Mouse (Mus musculus) frontal cortex, postnatal 36 days (tissue): Measurements from ENCODE around the gene Aig1.

Source experiments
- DNase-seq, 2 experiments: peaks; one replicate each; pipeline ENCODE4 v3.0.0; 2022; ENCODE audit warnings: low spot score in 2 of 2

The Aig1 gene

DNA sequence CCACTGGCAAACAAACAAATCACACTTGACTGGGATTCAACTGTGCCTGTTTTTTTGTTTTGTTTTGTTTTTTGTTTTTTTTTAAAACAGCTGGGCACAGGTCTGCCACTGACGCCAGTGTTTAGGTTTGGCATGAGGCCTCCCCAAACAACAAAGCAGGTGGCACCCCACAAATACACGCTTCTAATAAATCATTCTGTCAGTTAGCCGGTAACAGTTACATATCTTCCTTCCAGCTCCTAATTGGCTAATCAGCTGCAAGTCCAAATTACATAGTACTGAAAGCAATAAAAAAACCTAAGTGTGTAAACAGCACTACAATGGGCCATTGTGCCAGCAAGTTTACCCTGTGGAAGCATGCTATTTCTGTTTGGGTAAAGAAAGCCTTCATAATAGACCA, 18.7 kb downstream of the Aig1 start:
- no peak for DNase-seq

DNA sequence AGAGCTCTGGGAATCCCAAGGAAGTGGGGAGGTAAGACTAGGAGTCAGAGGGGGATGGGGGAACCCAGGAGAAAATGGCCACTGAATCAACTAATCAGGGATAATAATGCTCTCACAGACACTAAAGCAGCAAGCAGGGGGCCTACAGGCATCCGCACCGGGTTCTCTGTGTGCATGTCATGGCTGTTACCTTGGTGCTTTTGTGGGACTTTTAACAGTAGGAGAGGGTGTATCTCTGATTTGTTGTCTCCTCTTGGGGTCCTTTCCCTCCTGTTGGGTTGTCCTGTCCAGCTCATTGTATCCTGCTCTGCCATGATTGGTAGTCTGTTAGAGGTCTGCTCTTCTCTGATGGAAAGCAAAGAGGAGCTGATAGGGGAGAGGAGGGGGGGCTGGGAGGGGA, 19.6 kb downstream of the Aig1 start:
- DNase-seq: no peak

DNA sequence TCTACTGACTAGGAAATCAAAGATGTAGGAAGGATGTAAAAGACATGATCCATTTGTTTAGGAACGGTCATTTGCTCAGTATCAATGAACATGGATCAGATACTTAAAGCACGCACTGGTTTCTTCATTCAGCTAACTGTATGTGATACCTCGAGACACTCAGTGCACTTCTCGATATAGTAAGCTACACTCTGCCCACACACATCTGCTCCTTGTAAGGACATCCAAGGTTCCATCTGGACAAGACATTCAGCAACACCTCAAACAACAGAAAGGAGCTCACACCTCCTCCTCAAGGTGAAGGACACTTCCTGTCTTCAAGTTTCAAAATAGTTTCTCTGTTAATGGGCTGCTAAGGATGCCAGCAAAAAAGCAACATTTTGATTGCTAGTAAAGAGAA, 23.9 kb downstream of the Aig1 start:
- peak; percentile 39 to 81 for DNase-seq

DNA sequence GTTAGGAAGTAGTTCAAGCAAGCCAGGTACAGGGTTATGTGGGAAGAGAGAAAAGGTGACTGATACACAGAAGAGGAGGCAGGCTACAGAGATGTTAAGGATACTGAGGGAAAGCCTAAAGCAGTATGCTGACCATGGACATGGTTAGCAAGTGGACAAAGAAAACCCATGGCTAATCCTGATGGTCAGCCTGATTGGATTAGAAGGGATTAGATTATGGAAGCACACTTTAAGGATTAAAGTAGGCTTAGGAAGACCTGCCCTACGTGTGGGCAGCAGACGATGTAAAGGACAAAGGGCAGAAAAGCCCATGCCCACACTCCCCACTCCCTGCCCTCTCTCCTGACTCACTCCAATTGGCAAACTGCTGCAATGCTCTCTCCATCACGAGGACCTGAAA, 25.0 kb downstream of the Aig1 start:
- no peak for DNase-seq

DNA sequence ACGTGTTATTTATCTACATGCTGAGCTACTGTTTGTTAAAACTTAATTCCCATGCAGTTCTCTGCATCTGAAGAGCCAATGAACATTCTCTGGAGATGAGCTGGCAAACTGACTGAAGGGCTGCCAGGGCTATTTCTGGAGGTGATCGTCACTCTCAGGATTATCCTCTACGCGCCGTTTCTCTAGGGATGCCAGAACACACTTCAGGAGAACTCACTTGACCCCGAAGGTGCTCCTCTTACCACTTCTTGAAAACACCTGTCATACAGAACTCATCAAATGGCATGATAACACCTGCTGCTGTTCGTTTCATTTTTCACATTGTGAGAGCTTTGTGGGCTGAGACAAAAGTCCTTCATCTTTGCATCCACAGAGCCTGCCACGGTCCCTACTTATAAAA, 25.9 kb downstream of the Aig1 start:
- peak; percentile 35 to 51 for DNase-seq

DNA sequence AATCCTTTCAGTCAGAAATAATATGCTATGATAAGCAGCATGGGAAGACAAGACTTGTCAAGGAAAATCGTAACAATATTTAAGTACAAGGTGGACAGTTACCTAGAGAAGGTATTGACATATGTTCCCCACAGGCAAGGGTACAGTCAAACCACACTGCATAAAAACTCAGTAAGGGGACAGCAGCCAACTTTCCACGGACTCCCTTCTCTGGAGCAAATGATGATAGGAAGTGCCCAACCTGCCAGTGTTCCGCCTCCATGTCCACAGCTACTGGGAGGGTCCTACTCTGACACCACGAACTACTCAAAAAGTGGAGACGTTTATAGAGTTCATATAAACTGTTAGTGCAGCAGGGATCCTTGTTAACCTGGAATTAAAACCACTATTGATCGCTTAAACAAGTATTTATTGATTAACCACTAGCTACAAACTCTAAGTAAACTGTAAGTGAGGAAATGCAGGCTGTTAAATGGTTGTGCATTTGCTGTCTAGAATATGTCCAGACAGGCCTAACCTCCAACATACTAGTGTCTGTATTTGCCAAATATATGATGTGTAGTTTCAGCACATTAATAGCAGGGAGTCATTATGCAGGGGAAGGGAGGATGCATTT, 30.2 kb downstream of the Aig1 start:
- DNase-seq: no peak

DNA sequence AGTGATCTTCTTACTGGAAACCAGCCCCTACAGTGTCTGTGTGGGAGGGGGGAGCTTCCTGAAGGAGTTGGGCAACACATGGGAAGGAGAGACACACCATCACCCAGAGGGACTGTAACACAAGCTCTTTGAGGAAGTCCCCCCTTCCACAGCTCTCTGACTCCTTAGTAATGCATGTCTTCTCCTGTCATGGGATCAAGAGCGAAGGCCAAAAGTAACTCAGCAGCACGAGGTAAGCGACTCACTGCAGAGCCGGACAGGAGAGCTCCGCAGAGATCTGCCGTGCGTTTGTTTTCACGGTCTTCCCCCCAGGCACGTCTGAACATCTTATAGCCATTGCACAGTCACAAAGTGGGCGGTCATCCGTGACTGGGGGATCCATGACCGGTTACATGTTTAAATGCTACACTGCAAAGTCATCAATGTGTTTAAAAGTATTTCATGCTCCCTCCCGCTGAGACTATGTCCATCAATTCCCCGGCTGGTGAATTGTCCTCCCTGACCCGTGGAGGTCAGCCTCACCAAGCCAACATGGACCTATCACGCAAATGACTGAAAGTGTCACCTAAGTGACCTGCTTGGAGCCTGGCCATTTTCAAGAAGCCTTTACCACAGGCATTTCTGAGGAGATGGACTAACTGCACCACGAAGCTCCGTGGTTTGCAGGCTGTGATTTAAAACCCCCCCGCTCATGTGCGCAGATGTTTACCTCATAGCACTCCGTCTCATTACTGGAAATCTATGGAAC, 30.9 kb downstream of the Aig1 start:
- no peak for DNase-seq

DNA sequence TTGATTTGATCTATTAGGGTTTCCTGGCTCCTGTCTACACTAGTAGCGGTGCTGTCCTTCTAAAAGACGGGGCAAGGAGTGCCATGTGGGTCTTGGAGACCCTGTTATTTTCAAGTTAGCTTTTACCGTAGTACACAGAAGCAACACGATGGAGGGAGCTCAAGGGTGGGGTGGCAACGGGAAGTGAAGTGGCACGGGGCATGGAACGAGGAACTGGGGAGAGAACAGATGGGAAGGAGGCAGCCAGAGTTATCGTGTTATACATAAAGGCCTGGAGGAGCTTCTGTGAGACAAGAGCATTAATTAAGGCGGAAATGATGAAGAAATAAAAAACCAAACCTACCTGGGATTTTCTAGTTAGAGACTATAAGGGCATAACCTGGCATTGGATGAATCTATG, 31.8 kb downstream of the Aig1 start:
- DNase-seq: no peak

DNA sequence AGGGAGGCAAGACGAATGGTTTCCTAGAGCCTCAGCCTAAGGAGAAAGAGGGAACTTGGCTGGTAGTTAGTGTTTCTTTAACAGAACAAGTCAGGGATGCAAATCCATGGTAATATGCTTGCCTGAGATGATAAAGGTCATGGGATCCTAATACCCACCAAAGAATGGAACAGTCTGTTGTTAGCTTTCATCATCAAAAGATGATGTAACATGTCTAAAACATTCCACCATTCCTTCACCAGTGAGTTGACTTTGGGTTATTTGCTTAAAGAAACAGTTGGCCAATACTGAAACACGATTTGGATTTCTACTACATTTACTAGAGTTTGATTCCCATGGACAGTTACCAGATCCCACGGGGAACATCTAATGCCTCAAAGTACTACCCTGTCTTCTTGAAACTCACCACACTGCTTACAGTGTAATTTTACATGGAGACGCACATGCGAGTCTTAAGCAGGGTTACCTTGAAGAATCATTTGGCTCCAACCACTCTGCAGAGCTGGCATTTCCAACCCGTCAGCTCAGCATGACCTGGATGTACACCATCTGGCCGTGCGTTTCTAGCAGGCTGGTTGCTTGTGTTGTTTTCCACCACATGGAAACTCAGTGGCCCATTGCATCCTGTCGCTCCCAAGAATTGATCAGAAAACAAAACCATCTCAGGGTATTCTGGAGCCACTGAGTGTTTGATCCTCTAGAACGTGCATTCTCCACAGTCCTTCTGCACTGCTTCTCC, 32.9 kb downstream of the Aig1 start:
- DNase-seq: no peak

DNA sequence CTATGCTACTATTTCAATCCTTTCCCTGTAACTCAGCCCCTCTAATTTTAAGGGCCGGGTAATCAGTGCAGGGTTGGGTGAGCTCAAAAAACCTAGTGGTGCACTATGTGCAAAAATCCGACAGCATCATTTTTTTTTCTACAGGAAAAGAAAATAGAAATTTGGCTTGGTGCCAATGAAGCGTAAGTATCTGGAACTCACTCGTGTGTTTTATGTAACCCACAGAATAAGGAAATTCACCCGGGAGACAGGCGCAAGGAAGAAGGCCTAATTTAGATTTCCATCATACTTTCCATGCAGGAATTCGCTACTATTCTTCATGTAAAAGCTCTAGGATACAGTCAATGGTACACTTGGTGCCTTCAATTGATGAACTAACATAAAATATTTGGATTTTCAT, 34.7 kb downstream of the Aig1 start:
- DNase-seq: no peak

DNA sequence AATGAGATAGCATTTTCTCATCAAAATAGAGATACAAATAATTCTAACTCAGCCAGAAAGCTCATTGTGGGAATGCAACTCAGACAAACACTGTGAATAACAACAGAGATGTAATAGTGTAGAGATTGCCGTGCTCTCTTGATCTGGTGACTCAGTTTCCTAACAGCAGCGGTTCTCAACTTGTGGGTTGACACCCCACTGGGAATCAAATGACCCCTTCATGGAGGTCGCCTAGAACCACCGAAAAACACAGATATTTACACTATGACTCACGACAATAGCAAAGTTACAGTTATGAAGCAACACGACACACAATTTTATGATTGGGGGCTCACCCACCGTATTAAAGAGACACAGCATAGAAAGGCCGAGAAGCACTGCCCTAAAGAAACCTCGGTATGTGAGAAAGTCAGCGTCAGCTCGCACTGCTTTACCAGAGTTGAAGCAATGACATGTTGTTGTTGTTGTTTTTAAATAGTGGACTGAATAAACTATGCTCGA, 35.7 kb downstream of the Aig1 start:
- no peak for DNase-seq

DNA sequence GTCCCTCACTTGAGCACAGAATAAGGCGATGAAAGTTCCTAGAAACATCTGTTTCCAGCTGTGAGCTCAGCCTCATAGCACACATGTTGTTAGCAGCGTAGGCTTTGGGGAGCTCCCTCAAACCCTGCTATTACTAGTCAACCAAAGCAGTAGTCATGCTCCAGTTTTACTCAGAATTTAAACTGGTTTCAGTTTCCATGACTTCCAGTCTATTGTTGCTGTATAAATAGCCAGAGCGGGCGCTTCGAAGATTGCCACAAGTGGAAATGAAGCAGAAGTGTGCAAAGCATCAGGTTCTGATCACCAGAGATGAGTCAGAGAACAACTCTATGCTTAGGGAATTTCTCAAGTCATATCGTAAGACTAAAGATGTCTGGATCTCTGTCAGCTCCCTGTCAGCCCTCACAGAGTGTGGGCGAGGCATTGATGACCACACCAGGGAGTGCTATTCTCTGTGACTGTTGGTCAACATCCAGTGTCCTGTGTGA, 36.2 kb downstream of the Aig1 start:
- peak in 1 of 2 experiments; percentile 24 for DNase-seq

DNA sequence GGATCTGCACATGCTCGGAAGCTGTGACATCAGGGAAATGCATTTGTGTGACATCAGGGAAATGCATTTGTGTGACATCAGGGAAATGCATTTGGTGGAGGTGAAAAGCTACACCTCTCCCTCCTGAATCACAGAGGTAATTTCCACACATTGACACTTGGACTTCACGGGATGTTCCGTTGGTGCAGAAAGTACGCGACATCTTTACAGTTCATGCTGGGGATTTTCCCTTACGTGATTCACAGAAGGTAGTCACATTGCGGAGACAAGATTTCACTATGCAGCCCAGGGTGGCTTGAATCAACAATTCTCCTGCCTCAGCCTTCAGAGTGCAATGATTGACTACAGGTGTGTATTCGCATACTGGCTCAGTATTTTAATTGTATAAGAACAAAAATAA, 41.6 kb downstream of the Aig1 start:
- DNase-seq: no peak

DNA sequence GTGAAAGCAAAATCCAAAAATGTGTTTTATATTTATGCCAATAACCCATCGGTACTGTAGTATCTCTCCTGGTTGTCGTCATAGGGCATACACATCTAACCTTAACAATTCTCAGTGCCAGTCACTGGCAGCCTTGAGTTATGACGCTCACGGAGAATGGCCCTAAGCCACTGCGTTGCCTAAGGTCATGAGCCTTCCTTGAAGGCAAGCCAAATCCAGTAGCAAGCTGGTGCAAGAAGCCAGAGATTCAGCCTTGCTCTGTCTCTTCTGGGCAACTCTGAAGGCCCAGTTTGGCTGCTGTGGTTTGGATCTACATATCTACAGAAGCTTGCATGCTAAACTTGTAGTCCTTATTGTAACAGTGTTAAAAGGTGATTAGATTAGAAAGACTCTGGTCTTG, 55.2 kb downstream of the Aig1 start:
- no peak for DNase-seq

DNA sequence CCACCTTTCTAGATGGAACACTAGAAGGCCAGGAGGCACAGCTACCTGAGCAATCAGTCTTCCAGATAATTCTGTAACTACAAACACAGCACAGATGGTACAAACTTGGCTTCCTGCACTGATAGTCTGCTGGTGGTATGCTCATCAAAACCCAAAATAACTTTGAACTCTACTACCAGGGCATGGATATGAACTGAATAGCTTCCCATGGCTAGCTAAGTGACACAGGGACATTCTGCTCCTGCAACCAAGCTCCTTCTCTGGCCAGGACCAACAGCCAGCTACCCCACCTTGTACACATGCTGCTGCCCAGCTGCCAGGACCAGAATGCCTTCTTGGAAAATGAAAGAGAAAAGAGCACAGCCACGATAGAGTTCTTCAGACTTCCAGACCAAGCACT, 60.5 kb downstream of the Aig1 start:
- no peak for DNase-seq

DNA sequence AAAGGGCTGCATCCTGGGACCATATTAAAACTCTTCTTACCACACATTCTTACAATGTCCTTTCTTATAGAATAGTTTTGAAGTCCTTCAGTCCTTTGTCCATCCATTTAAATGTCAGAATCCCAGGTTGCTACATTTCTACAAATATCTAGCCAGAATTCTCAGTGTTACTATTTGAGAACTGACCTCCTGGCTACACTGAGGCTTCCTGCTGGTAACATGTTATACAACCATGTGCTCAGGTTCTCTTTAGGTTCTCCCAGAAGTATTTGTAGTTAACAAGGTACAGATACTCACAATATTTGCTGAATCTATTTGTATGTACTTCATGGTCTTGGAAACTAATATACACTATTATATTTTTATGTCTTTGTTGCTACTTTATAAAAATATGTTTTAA, 62.0 kb downstream of the Aig1 start:
- DNase-seq: no peak

DNA sequence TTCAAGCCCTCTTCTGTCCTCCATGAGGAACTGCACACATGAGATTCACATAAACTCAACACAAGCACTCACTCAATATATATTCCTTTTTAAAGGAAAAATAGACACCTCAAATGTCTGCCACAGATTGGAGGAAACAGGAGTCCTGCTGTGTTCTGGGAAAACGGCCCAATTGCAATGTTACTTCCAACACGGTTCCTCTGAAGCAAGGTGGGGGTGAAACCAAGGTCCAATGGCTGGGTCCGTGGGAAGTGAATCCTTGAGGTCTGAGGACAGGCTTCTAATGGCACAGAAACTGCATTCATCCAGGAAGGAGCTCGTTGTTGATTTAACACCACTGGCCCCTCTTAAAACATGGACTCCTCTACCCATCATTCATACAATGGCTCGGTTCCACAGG, 67.5 kb downstream of the Aig1 start:
- DNase-seq: no peak

DNA sequence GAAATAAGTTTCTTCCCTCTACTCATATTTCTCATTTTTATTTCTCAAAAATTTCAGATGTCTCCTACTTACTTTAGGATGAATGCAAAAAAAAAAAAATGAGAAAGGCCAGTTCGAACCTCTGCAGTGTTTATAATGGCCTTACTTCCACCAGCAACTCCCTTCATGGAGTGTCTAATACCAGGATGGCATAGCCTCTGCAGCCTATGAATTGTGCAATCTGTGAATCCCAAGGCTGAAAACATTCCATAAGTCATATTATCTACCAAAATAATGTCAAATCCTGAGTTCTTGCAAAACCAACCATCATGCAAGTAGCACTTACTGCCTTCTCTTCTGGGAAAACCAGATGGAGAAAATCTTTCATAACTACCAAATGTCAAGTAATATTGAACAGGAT, 75.3 kb downstream of the Aig1 start:
- DNase-seq: no peak

DNA sequence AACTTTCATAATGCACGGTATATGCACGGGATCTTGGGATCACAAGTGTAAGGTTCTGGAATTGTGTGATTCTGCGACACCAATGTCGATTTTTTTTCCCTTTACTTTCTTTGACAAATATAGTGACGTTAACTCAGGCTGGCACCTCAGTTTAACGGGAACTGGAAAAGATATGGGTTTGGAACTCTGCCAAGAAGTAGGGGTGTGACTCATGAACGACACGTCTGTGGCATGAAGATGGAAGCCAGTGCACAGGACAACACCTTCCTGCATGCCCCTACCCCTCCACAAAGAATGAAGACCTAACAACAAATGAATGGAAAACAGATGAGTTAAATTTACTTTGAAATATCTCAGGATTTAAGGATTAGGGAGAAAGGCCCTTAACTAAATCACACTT, 76.0 kb downstream of the Aig1 start:
- no peak for DNase-seq

DNA sequence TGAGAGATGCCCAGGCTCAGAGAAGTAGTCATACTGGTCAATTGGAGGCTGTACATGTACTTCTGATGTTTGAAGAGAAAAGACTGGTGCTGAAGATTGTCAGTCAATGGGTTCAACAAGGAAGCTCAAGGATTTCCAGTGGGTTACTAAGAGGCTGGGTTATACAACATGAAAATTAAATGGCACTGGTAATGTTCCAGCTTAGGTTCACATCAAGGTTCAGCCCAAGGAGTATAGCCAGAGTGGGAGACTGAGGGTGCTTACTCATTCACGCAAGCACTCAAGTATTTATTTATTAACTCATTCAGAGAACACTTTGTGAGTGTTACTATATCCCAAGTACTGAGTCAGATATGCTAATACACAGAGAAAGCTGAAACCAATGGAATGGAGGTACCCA, 79.2 kb downstream of the Aig1 start:
- no peak for DNase-seq

DNA sequence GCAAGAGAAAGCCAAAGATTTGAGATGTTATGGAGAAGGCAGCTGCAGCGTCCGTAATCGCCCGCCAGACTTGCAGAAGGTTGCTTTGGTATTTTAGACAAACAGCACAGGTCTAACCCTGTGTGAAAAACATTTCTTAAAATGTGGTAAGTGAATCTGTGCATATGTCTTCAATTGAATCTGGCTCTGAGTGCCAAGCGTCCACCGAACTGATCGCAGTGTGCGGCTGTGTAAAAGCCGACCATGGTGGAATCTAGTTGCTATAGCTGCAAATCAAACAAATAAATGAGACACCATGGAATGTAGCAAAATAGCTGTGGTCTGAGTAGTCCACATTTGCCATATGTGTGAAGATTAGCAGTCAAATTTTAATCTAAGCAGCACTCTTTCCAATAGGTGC, 80.7 kb downstream of the Aig1 start:
- no peak for DNase-seq

DNA sequence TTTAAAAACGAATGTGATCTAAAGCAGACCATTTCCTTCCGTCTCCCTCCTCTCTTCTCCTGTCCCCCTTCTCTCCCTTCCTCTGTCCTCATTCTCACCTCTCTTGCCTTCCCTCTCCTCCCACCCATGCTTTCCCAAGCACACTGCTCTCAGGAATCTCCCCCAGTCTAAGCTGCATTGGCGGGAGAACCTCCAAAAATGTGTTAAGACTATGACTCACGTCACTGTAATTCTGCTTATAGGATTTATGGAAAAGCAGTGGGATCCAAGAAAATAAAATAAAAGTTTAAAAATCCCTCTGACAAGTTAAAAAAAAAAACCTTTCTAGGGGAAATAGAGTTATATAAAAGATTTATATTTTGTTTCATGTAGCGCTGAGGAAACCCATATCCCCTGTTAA, 86.0 kb downstream of the Aig1 start:
- peak; percentile 38 to 56 for DNase-seq

DNA sequence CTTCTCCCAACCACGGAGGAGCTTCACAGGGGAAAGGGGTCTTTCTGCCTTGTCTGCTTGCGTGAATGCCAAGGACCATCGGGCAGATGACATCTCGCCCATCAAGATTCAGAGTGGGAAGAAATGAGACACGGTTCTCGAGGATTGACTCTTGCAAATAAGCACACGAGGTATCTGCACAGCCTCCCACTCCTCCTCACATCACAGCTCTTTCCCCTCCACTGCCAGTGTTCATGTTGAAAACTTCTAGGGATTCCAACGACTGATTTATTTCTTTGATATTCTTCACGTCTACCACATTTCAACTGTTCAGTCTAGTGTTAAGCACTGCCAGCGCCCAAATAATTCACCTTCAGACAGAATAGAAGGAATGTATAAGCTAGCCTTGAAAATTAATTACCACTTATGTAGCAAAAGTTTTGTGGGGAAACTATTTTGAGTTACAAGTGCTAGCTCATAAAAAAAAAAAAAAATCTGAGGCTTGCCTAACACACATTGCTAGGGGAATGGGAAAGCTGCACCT, 86.5 kb downstream of the Aig1 start:
- DNase-seq: no peak
